Mouse (Mus musculus) kidney, embryonic 15.5 days (tissue): ENCODE measurements around the gene Ptpre. TPM values are rescaled to one million over a fixed set of nuclear protein-coding genes. Genes with fewer than 3 reads are reported as not detected.

Experiments
- ATAC-seq: fragments of 200-750 bp; cut with Nextera tagmentation; replicated peaks from 2 replicates; pipeline ENCODE4 v1.8.0; 2017; ENCODE audit warnings: moderate TSS enrichment; ENCODE audit not compliant: low FRiP score
- H3K27ac ChIP-seq: fragments of 300-500 bp; sonication (generic); 2 replicates; pipeline ENCODE4 v1.5.1; 2015; ENCODE audit warnings: mild to moderate bottlenecking, inconsistent platforms
- H3K27me3 ChIP-seq: fragments of 300-500 bp; sonication (generic); 2 replicates; pipeline ENCODE4 v1.6.1; 2015; ENCODE audit warnings: inconsistent platforms
- H3K36me3 ChIP-seq: fragments of 300-500 bp; sonication (generic); 2 replicates; pipeline ENCODE4 v1.6.1; 2015; ENCODE audit warnings: inconsistent platforms
- H3K4me1 ChIP-seq: fragments of 300-500 bp; sonication (generic); 2 replicates; pipeline ENCODE4 v1.6.1; 2015; ENCODE audit warnings: inconsistent platforms
- H3K4me2 ChIP-seq: fragments of 300-500 bp; sonication (generic); 2 replicates; pipeline ENCODE4 v1.6.1; 2015; ENCODE audit warnings: moderate library complexity, mild to moderate bottlenecking, inconsistent platforms
- H3K4me3 ChIP-seq: fragments of 300-500 bp; sonication (generic); replicated peaks from 2 replicates; pipeline ENCODE4 v1.5.1; 2015; ENCODE audit warnings: mild to moderate bottlenecking, inconsistent platforms
- H3K9ac ChIP-seq: fragments of 300-500 bp; sonication (generic); 2 replicates; pipeline ENCODE4 v1.6.1; 2015; ENCODE audit warnings: mild to moderate bottlenecking, inconsistent platforms
- H3K9me3 ChIP-seq: fragments of 300-500 bp; sonication (generic); replicated peaks from 2 replicates; pipeline ENCODE4 v1.6.1; 2016; ENCODE audit warnings: inconsistent platforms
- WGBS: fragments of 180-500 bp; shearing (Covaris S2); methylation state at CpG from one replicate; pipeline ENCODE4 v1.1.7; 2015; ENCODE audit warnings: mixed read lengths; 5-methylcytosine and 5-hydroxymethylcytosine counted together
- polyA plus RNA-seq: library from polyadenylated mRNA; unstranded; fragments of >200 nt; fragmentation: Nextera tagmentation; extraction: Ambion mirVana; gene quantifications from 2 replicates; pipeline ENCODE4 v1.2.1, GENCODE M21; 2015

Gene Ptpre
- polyA plus RNA-seq, 1 experiment from 2014 or later = 1.6 TPM

DNA sequence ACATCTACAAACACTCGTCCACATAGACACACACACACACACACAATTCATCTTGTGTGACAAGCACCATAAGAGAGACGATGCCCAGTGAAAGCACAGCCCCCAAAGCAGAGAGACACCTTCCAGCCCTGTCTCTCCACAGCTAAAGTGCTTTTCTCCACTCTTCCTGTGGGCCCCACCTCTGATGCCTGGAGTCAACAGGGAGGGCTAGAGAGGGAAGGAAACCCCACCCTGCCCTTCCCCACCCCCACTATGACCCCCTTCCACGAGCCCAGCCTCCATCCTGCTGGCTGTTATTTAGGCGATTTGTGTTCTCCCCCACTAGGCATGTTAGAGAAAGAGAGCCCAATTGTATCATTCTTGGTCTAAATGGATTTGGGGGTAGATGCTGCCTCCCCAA is 49.1 kb downstream of the Ptpre start:
- peak overlapping the region; percentile 11; the same call in 1 of the 2 replicates for H3K27ac ChIP-seq
- H3K9ac ChIP-seq = no peak overlapping the region
- ATAC-seq = no peak
- H3K27me3 ChIP-seq = no peaks in the 10 kb centered on the region
- no peaks in the 10 kb centered on the region for H3K36me3 ChIP-seq
- 38% methylated on average over 4 of the region's 4 CpGs for WGBS
- H3K9me3 ChIP-seq = no peaks in the 10 kb centered on the region
- no peaks in the 10 kb centered on the region for H3K4me1 ChIP-seq
- no peak overlapping the region for H3K4me2 ChIP-seq
- no peak overlapping the region for H3K4me3 ChIP-seq

DNA sequence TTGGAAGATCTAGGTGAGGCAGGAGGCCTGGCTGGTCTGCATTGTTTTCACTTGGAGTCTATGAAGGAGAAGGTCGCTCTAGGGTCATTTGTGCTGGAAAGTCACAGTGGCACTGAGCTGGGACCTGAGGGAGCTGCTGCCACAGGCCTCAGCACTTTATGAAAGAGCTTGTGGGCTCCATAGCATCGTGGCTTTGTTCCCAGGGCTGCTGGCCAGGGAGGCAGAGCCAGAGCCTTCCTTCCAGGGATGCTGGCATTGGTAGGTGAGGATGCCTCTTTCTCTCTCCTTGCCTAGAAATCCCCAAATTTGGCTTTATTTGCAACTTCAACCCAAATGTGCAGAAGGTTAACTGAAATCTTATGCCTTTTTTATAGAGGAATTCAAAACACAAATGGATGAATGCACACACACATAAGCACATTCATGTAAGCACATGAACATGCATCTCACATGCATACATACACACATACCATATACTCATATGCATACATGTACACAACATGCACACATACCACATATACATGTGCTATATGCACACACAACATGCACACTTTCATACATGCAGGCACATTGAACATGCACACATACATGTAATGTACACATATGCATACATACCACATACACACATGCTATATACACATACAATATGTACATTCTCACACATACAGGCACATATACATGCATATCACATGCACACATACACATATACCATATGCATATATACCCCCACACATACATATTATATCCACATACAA is 50.7 kb downstream of the Ptpre start:
- no peaks in the 10 kb centered on the region for H3K36me3 ChIP-seq
- WGBS = 67% methylated on average over 2 of the region's 2 CpGs
- ATAC-seq = no peak
- no peaks in the 10 kb centered on the region for H3K27me3 ChIP-seq
- H3K9ac ChIP-seq = no peak overlapping the region
- no peak overlapping the region for H3K27ac ChIP-seq
- H3K4me3 ChIP-seq = no peak overlapping the region
- no peak overlapping the region for H3K4me2 ChIP-seq
- H3K9me3 ChIP-seq = no peaks in the 10 kb centered on the region
- H3K4me1 ChIP-seq = no peaks in the 10 kb centered on the region

DNA sequence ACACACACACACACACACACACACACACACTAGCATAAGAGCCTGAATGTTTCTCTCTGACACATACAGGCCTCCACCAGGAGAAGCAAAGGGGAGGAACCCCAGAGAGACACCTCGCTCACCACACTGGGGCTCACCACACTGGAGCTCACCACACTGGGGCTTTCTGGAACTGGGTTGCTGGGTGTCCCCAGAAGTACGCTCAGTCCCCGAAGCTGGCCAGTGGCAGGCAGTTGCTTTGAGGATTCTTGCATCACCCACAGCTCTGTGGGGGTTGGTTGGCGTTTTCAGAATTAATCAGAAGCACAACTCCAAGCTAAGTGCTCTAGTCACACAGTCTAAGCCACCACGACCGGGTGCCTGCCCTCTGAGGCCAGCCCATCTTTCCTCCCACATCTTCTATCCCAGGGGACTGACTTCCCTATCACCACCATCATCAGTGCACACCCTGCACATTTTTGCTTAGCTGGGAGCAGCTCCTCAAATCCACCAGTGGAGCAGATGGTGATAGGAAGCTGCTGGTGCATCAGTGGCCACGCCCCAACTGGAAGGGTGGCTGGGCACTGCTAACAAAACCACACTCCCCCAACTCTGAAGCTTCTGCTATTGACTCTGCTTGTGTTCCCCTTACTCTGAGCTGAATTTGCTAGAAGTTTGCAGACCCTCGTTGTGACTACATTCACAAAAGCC is 51.5 kb downstream of the Ptpre start:
- Histone ChIP-seq H3K9ac (no peak overlapping the region), H3K4me3 (no peak overlapping the region), H3K27ac (no peak overlapping the region), H3K27me3 (no peaks in the 10 kb centered on the region), H3K36me3 (no peaks in the 10 kb centered on the region), H3K4me1 (no peaks in the 10 kb centered on the region), H3K4me2 (no peak overlapping the region), H3K9me3 (no peaks in the 10 kb centered on the region)
- 74% methylated on average over 8 of the region's 8 CpGs for WGBS
- no peak for ATAC-seq

DNA sequence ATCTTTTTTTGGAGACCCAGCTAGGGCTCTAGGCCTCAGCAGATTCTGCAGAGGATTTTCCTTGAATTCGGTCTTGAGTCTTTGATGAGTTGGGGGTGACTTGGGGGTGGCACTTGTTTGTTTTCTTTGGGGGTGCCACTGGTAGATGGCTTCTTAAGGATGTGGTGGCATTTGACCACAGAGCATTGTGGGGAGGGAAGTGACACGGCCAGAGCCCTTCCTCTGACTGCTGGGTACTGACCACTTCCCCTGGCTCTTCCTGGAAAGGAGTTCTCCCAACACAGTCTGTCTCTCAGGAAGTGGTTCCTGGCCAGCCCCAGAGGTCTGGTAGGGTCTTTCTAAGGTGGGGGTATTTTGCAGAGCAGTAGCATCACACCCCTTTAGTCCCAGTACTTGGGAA is 54.2 kb downstream of the Ptpre start:
- Histone ChIP-seq H3K27me3 (no peaks in the 10 kb centered on the region), H3K4me3 (no peak overlapping the region), H3K4me2 (no peak overlapping the region), H3K9me3 (no peaks in the 10 kb centered on the region), H3K27ac (no peak overlapping the region), H3K9ac (no peak overlapping the region), H3K4me1 (peaks cover 19% of the 10 kb centered on the region), H3K36me3 (no peaks in the 10 kb centered on the region)
- WGBS = 74% methylated on average over 2 of the region's 2 CpGs
- ATAC-seq = no peak

DNA sequence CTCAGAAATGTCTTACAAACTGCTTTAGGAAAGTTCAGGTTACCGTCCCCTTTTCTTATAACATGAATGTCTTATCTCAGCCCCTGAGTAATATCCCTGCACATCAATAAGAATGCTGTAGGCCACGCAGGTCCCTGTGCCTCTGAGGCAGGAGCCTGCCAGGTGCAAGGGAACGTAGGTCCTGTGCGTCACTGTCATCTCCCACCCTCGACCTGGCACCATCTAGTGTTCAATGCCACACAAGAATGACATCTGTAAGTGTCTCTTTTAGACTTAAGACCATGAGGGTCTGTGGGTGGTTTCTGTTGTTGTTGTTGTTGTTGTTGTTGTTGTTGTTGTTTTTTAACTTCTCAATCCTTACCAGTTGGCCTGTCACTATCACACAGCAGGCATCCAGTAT is 56.0 kb downstream of the Ptpre start:
- Histone ChIP-seq H3K4me2 (no peak overlapping the region), H3K4me3 (no peak overlapping the region), H3K27me3 (no peaks in the 10 kb centered on the region), H3K9me3 (no peaks in the 10 kb centered on the region), H3K4me1 (peaks cover 37% of the 10 kb centered on the region), H3K27ac (no peak overlapping the region), H3K36me3 (no peaks in the 10 kb centered on the region), H3K9ac (no peak overlapping the region)
- no peak for ATAC-seq
- 80% methylated on average over 5 of the region's 5 CpGs for WGBS

DNA sequence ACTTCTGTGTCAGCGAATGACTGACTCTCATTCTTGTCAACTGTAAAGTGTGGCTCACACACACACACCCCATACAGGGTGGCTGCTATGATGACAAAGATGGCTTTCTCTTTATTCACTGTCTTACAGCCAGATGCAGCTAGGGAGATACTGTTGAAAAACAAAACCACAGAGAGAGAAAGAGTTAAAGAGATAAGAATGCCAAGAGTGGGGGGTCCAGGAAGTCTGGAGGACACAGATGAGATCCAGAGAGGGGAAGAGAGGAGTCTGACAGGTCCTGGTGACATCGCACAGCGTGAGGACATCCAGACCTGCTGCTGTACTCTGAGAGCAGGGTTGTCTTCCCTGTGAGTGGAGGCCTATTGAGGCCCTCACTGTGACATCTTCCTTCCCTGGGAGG is 56.5 kb downstream of the Ptpre start:
- no peaks in the 10 kb centered on the region for H3K27me3 ChIP-seq
- H3K27ac ChIP-seq = no peak overlapping the region
- ATAC-seq = no peak
- H3K36me3 ChIP-seq = no peaks in the 10 kb centered on the region
- H3K4me3 ChIP-seq = no peak overlapping the region
- H3K9me3 ChIP-seq = no peaks in the 10 kb centered on the region
- peaks cover 43% of the 10 kb centered on the region for H3K4me1 ChIP-seq
- WGBS = 83% methylated on average over 3 of the region's 3 CpGs
- no peak overlapping the region for H3K4me2 ChIP-seq
- H3K9ac ChIP-seq = no peak overlapping the region

DNA sequence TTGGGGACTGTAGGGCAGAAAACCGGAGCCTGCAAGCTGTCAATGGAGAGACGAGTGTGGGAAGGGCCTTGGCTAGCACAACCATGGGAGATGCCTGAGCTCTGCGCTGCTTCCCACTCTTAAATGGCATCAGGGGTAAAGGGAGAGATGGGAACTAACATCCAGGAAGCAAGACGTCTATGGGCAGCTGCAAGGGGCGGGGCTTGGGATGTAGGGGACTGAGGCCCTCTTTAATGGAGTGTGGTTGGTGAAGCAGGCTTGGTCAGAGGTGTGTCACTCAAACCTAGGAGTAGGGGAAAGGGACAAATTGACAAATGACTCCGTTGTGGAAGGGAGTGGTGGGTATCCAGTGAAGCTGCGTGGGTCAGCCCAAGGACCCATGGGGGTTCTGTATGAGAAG is 57.4 kb downstream of the Ptpre start:
- 63% methylated on average over 7 of the region's 7 CpGs for WGBS

DNA sequence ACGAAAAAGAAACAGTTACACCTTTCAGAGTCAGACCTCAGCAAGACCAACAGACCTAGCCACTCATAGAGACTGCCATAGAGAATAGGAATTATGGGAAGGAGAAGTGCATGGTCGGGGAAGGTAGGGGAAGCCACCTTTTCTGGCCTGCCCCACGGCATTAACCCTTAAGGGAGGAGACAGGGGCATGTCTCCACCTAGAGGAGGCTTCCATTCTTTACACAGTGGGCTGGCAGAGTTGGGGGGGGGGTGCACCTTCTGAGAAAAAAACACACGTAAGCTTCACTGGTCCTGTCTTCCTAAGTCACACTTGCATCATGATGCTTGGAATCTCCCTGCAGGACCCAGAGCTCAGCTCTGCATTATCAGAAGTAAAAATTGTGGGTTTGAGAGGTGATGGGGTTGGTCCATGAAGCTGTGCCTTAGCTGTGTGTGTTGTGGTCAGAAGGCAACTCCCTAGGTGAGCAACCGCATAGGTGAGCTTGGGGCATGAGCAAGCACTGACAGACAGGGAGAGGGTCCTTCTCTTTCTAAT is 58.4 kb downstream of the Ptpre start:
- H3K27me3 ChIP-seq = no peaks in the 10 kb centered on the region
- no peak overlapping the region for H3K4me3 ChIP-seq
- peaks cover 43% of the 10 kb centered on the region for H3K4me1 ChIP-seq
- H3K4me2 ChIP-seq = no peak overlapping the region
- H3K27ac ChIP-seq = 0 out of 2 replicates have a peak overlapping the region, but pooled peaks have one; percentile 9
- H3K9me3 ChIP-seq = no peaks in the 10 kb centered on the region
- H3K9ac ChIP-seq = no peak overlapping the region
- ATAC-seq = no peak
- WGBS = 22% methylated on average over 5 of the region's 5 CpGs
- no peaks in the 10 kb centered on the region for H3K36me3 ChIP-seq

More for the DNA sequence above, 57.4 kb downstream of the Ptpre start:
- ATAC-seq = no peak
- Histone ChIP-seq H3K9me3 (no peaks in the 10 kb centered on the region), H3K36me3 (no peaks in the 10 kb centered on the region), H3K27me3 (no peaks in the 10 kb centered on the region), H3K4me2 (no peak overlapping the region), H3K4me1 (peaks cover 43% of the 10 kb centered on the region), H3K9ac (no peak overlapping the region), H3K27ac (no peak overlapping the region), H3K4me3 (no peak overlapping the region)

DNA sequence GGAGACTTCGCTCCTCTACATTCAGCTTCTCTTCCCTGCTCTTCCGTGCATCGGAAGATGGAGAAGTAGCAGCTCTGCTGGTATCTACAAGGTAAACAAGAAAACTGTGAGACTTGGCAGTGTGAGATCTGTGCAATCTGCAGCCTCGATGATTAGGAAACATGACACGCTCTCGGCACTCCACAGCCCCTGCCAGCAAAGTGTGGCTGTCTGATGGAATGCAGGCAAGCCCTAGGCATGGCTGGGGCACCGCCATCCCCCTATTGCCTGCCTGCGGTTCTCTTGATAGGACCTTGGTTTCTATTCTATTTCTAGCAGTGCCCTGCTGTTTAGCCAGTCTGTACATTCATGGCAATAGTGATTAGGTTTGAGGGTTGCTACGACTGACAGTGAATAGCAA is 59.7 kb downstream of the Ptpre start:
- 38% methylated on average over 9 of the region's 9 CpGs for WGBS
- H3K4me2 ChIP-seq = 0 out of 2 replicates have a peak overlapping the region, but pooled peaks have one; percentile 4
- H3K36me3 ChIP-seq = no peaks in the 10 kb centered on the region
- H3K27ac ChIP-seq = no peak overlapping the region
- H3K4me3 ChIP-seq = no peak overlapping the region
- no peaks in the 10 kb centered on the region for H3K9me3 ChIP-seq
- H3K9ac ChIP-seq = no peak overlapping the region
- H3K27me3 ChIP-seq = no peaks in the 10 kb centered on the region
- ATAC-seq = 0 out of 2 replicates have a peak, but pooled peaks have one; percentile 40
- peaks cover 43% of the 10 kb centered on the region for H3K4me1 ChIP-seq

DNA sequence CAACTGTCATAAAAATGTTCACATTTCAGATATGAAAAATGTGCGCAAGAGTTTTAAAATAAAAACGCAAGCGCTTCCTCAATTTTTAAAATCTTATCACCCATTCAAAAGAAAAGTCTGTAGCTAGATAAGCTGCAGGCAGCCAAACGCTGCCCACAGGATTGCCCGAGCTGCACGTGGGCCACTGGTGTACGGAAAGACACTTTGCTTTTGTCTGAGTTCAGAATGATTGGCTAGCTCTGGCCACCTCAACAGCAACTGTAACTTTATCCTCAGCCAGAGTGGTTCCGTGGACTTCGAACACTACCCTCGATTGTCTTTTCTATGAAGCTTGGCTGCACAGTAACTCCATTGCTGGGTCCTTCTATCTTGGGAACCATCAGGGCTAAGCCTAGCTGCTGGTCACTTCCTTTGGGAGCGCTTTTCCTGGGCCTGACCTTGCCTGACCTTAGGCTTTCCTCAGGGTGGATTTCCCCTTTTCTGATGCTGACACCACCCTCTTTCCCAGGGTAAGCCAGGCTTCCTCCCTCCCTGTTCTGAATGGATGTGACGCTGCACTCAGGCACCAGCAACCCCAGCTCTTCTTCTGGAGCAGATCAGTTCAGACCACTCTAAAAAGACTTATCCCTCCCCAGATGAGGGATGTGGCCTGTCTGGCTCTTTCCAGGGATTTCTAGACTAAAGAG is 60.5 kb downstream of the Ptpre start:
- Histone ChIP-seq H3K4me2 (no peak overlapping the region), H3K27me3 (no peaks in the 10 kb centered on the region), H3K4me3 (no peak overlapping the region), H3K36me3 (no peaks in the 10 kb centered on the region), H3K9me3 (no peaks in the 10 kb centered on the region), H3K9ac (no peak overlapping the region), H3K27ac (peak overlapping the region; percentile 60; the same call in 1 of the 2 replicates), H3K4me1 (peaks cover 43% of the 10 kb centered on the region)
- no peak for ATAC-seq
- WGBS = 56% methylated on average over 12 of the region's 12 CpGs

DNA sequence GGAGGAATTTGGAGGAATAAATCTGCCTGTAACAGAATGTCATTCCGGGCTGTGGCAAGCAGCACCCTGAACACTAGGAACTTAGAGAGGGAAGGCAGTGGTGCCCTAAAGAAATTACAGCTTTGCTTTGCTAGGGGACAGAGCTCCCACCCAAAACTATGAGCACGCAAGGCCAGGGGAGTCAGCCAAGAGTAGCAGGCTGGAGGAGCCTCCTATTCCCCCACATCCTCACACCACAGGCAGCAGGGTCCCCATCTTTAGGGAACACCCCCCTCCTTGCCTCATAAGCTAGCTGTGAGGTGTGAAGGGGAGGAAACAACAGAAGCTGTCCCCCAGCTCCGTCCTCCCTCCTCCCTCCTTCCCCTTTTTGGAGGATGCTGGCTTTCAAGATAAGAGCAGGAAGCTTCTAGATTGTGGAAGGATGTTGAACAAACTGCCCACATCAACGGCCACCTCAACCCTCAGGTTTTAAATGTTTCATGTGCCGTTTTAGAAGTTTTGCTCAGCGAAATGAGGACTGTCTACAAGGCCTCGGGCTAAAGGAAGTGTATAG is 61.1 kb downstream of the Ptpre start:
- no peak for ATAC-seq
- Histone ChIP-seq H3K27ac (peak overlapping the region; percentile 60; the same call in 1 of the 2 replicates), H3K36me3 (no peaks in the 10 kb centered on the region), H3K9ac (no peak overlapping the region), H3K9me3 (no peaks in the 10 kb centered on the region), H3K4me2 (no peak overlapping the region), H3K4me1 (peaks cover 43% of the 10 kb centered on the region), H3K4me3 (no peak overlapping the region), H3K27me3 (no peaks in the 10 kb centered on the region)
- 40% methylated on average over 7 of the region's 7 CpGs for WGBS

DNA sequence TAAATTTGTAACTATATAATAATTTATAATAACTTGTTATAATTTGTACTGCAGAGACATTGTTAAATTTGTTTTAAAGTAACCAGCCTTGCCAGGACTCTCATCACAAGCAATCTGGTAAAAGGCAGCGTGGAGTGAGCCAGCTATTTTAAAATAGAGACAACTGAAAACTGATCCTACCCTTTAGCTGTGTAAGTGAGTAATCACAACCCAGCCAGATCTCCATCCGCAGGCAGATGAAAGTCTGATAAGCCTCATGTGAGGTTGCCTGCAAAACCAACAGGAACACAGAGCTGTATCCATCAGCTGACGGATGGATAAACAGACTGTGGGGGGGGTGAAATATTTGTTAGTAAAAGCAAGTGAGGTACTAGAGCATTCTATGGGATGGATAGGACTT is 62.8 kb downstream of the Ptpre start:
- no peak overlapping the region for H3K9ac ChIP-seq
- no peak overlapping the region for H3K4me2 ChIP-seq
- H3K9me3 ChIP-seq = no peaks in the 10 kb centered on the region
- no peak for ATAC-seq
- H3K4me1 ChIP-seq = peaks cover 37% of the 10 kb centered on the region
- no peak overlapping the region for H3K4me3 ChIP-seq
- H3K27ac ChIP-seq = no peak overlapping the region
- no peaks in the 10 kb centered on the region for H3K36me3 ChIP-seq
- H3K27me3 ChIP-seq = no peaks in the 10 kb centered on the region
- WGBS = 58% methylated on average over 3 of the region's 3 CpGs
